Mouse (Mus musculus) spleen, postnatal 14 days (tissue): ENCODE measurements at regions not wholly inside any gene's neighbourhood (a gene's known extent, or its start where the extent isn't known, plus 50 kb on each side); places are given as distances from the start of the nearest gene placed in this dataset.

ENCODE experiments used
- DNase-seq, 2 experiments: peaks; one replicate each; pipeline ENCODE4 v3.0.0; 2021 to 2022; ENCODE audit warnings: low spot score in 2 of 2

DNA sequence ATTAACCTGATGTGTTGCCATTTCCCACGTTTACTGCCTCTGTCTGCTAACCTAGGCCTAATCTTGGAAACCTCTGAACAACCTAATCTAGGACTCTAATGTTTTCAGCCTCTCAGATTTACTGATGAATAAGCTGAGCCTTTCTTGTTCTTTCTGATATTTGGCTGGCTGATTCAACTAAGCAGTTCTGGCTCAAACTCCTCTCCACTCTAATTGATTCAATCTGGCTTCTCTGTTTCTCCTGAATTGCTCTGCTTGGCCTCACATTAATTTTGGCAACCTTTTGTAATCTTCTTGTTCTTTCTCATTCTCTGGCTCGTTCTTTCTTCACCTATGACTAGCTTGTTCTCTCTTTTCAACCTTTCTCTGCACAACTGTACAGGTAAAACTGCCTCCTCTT, 1561.2 kb upstream of the Zeb2 start:
- no peak for DNase-seq

DNA sequence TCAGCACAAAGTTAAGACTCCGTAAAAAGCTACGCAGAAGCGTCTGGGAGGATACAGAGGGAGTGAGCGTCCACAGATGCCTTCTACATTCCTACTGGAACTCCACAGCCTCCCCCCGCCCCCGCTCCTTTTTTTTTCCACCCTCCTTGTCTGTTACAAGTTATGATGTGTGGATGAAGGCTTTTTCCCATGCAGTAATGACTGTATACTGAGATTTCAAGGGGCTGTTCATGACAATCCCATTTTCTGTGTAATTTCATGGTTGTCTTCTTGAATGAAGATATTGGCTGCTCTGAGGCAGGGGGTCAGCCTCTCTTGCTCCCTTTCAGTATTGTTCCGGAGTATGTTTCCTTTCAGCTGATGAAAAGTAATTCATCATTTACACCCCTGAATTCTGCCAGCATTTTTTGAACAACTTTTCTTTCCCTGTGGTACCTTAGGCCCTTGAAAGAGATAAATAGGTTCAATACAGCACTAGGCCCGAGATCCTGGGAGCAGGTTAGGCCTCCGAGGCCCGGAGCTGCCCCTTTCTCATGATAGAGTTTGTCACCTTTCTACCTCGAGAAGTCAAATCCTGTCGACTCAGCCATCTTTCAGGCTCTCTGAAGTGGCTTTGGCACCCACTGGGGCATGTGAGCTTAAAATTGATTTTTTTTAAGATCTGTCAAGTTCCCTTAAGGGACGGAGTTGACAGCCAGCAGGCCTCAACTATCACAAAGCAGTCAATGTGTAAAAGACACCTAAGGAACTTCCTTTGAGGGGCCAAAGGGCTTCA, 1552.5 kb upstream of the Zeb2 start:
- DNase-seq = no peak

DNA sequence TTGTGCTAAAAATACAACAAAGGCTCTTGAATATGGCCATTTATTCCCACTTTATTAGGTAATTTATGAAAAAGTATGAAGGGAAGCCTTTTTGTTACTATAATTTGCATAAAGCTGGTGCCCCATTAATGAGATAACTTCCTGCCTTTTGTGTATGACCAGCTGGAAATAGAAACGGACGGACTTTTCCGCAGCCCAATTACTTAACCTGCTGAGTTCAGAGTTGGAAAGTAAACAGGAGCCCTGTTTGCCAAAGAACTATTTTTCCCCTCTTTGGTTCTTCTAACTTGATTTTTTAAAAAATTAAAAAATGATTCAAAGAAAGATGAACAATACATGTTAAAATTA, 1549.8 kb upstream of the Zeb2 start:
- DNase-seq = no peak

DNA sequence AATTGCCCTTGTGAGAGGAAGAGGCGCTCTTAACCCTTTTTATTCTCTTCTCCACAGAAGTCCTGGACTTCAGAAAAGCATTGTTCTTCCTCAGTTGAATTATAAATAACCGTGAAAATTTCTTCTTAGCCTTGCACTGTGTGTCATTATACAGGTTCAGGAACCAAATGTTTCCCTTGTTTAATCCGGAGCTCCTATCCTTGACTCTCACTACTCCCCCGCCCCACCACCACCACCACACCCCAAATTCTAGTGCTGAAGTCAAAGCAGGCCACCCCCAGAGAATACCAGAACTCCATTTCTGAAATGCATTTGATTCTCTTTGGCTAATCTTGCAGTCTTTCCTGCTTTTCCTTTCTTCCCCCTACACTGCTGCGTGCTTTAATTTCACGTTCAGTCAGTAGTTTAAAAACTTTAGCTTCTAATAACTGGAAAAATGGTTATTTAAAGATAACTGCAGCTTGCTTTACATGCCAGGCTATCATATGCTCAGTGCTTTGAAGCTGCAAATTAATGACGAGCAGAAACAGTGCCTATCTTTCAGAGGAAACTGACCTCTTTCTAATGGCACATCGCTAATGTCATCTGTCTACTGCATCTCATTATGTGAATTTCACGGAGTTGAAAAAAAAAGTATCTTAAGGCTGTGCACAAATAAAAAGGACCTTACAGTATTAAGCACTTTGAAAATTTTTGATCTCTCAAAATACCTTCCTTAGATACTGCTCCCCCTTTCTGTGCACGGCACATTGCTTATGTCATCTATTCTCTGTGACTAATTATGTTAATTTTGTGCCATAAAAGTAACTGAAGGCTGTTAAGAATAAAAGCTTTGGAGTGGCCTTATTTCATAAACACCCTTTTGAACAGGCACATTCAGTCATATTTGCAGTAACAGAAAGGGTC, 1549.1 kb upstream of the Zeb2 start:
- DNase-seq = no peak

DNA sequence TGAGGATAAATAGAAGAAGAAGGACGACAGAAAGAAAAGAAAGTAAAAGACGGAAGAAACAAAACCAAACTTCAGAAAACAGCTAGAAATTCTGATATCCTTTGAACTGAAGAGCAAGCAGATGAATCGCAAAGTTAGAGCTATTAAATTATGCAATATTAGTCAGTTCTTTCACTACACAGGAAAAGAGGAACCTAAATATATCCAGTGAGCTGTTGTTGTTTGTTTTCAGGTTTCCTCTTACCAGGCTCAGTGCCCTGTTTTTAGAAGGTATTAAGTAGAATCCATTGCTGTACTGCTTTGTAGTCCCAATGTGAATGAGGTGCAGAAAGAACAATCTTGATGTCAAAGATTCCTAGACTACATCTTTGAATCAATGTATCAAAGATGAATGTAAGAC, 1544.7 kb upstream of the Zeb2 start:
- no peak for DNase-seq

DNA sequence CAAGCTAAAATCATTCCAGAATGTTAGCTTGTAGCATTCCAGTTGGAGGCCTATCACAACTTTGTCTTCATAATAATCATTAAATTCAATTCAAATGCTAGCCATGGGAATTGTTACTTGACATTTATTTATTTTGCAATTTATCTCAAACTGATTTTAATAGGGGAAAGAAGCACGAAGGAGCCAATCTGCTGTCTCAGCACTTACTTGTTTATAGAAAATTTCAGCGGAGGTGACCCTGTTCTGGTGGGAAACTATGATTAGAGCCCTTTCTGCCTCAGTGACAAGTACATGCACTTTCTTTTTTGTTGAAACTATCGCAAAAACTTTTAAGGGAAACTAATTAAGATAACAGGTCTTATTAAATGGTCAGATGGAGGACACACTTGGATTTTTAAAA, 1543.4 kb upstream of the Zeb2 start:
- no peak for DNase-seq

DNA sequence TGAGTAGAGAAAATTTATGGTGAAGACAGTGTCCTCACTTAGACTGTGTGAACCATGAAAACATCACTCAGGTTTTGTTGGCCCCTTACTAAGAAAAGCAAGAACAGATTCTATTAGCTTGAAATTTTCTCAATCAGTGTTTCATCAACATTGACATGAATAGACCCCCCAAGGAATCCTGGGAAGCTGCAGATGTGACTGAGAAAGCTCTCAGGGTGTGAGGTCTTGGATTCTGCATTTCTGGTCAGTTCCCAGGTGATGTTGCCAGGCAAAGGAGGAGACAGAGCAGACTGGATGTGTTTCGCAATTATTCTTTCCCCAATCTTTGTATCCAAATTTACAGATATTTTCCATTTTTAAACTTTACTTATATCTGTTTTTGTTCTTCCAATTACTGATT, 1538.1 kb upstream of the Zeb2 start:
- DNase-seq = no peak

DNA sequence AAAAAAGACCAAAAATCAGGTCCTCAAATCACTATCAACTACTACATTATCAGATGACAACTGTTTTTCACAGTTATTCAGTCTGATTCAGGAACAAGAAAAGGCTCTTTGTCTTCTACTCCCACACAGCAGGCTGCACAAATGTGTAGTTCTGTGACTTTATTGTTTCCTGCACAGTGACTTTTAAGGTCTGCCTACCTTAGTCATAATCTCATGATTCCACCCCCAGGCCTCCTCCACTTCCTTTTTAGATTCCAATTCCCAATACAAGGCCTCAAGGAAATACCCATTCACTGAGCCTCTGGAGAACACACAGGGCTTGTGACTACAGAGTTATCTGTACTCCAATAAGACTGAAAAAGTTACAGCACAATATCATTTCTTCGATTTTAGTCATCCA, 1535.4 kb upstream of the Zeb2 start:
- DNase-seq = no peak

DNA sequence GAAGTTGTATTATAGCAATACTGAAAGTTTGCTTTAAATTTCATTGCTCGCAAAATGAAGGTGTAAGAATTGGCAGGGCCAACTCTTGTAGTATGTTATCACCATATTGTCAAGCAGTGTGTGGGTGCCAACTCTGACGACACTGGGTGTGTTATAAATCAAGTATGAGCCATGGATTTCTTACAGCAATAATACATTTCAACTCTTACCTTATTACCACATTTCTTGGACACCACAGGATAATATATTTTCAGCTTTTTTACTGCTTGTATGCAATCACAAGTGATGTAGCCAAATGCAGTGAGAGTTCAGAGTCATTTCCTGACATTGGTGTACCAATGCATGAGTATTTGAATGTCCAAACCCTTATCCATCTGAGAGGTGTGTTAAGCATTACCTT, 1529.2 kb upstream of the Zeb2 start:
- DNase-seq = no peak

DNA sequence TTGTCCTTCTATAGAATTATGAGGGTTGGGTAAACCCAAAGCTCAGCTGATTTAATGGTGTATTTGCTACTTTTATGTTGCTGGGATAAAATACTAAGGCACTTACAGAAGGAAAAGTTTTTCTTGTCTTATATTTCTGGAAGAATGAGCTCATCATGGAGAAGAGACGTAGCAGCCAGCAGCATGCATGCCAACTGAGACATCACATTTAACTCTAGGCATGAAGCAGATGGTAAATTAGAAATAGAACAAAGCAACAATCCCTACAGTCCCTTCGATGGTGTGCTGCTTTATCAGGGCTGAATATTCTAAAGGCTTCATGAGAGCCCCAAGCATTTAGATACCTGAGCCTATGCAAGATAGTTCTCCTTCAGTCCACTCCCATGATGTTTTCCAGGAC, 1492.0 kb upstream of the Zeb2 start:
- DNase-seq = no peak

DNA sequence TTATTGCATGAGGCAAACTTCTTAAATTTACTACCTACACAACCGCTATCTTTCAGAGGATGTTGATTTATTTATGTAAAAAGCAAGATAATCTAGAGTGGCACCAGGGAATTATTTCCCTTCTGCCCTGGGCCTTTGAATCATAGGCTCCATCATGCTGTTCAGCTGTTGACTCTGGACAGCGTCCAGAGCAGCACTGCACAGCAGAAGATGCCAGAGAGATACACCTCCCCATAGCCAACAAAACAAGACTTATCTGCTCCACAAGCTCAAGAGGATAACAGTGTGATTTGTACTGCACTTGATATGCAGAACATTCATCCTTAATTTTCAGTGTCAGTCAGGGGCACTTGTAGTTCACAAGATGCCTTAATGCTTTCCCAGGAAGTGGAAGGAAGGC, 1464.6 kb upstream of the Zeb2 start:
- no peak for DNase-seq

DNA sequence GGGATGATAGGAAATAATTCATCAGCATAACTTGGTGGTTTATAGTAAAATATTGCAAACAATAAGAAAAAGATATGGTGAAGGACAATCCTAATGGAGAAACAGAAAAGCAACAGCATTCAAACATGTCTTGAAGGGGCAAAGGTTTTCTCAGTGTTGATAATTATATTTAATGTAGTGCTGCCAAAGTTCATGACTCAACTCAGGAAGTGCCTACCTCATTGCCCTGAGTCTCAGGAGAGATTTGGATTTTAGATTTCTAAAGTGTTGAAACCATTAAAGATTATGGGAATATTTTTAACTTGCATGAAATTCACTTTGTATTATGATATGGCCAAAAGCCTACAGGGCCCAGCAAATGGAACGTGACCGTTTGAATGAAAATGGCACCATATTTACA, 1453.2 kb upstream of the Zeb2 start:
- DNase-seq = no peak

DNA sequence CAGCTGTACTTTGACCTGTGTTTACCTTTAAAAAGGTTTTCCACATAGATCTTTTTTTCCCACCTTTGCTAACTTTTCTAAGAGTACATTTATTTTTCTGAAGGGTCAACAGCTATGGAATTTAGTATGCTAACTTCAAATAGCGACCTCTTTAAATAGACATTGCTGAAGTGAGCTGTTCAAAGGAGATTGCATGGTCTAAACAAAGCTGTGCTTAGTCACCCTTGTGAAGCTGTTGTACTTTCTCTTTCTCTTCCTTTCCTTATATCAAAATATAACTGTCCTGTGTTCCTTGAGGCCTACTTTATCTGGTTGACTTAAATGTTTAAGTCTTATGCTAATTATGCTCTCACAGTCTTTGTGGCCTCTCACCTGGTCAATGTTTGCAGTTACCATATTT, 1416.2 kb upstream of the Zeb2 start:
- DNase-seq = no peak

DNA sequence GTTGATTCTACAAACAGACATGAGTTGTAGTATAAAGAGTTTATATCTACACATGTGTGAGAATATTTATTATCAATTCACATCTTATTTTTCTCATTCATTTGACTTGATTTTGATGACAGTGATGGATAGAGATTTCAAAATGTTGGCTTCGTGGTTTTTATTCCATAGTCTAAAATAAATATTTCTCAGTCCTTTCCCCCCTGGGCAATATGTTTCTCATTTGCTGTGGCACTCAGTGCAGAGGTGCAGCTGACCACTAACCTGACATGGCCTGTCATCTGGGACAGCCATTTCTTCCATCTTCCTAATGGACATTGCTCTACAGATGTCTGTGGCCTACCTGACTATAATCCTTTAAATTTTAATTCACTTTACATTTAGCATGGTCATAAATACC, 1413.5 kb upstream of the Zeb2 start:
- no peak for DNase-seq

DNA sequence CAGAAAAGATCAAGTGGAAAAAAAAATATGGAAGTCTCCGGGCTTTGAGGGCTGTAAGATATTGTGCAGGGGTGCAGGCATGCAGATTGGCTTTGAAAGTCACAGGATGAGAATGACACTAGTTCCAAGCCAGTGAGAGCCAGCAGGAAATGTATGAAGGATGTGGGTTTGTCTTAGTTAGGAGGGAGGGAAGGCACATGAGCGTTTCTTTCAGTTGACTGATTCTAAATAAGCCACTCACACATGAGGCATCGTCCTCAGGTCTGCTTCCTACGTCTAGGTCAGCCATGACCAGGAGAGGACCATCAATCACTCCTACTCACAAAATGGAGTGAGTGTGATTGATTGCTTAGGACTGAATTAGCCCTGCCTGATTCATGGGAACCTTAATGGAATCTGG, 1408.0 kb upstream of the Zeb2 start:
- DNase-seq = no peak

DNA sequence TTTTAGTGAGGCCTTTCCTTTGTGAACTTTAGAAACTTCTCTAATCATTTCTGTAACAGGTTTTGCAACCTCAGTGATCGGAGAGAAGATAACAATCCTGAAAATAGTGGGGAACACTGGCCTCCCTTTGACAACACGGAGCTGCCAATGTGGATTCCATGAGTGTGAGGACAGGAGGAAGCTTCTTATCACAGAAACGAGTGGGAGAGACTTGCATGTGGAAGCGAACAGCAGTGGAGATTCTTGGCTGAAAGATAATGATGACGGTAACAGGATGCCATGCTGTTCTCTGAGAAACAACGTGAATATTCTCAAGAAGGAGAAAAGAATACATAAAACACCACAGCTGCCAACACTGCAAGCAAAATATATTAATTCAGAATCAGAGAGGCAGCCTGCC, 1407.4 kb upstream of the Zeb2 start:
- DNase-seq = no peak

DNA sequence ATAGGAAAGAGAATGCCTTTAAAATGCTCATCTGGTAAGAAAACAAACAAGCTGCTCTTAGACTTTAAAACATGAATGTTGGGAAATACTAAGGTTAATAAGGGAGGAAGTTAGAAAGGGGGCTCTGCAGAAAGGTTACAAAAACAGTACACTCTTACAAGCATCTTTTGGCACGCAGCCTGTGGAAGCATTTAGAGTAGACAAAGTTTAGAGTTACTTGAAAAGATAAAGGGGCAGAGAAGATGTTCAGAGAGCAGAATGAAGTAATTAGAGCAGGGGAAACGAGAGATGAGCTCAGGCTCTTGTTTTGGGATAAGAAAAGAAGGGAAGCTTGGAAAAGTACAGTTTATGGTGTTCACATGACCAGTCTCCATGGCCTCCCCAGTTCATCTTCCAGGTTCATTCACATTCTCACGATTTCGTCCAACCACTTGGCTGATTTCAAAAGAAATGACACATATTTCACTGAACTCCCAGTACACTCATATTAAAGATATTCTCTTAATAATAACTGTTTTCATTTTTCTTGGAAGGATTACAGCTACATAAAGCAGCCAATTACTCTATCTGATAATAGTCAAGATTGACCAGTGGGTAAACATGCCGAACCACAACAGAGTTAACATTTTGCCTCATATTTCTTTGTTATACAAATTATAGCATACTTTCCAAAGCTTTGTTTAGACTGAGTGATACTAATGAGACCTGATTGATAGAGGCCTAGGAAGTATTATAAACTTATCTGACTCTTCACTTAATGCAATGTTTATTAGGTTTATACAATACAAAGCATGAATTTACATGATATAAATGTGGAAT, 1404.2 kb upstream of the Zeb2 start:
- DNase-seq = no peak

DNA sequence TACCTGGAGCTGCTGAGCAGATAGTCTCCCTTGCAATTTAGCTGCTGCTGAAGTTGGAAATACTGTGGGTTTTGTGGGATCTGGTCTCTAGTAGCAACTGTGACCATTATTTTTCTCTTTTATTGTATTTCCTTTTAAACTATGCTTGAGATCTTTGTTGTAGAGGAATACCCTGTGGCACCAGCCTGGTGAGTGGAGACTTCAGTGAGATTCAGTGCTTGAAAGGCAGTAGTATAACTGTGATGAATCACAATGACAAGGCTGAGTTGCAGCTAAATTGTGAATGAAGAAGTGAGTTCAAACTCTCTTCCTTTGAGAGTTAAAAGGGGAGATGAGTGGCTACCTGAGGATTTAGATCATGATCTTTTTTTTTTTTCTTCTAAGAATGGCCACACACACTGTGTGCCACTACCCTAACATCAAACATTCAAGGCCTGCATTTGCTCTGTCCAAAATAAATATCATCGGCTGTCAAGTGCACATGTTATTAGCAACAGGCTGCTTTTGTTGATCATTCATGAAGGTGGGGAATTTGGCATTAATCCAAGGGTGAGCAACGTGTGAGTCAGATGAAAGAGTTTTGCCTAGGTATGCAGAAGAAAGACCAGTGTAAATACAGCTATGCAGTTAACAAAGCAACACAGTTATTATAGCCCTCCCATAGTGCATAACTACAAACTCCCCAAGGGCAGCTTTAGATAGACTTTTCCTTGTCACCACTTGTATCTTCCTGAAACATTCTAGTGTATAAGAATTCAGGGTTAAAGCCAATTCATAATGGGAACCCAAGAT, 1395.2 kb upstream of the Zeb2 start:
- no peak for DNase-seq

DNA sequence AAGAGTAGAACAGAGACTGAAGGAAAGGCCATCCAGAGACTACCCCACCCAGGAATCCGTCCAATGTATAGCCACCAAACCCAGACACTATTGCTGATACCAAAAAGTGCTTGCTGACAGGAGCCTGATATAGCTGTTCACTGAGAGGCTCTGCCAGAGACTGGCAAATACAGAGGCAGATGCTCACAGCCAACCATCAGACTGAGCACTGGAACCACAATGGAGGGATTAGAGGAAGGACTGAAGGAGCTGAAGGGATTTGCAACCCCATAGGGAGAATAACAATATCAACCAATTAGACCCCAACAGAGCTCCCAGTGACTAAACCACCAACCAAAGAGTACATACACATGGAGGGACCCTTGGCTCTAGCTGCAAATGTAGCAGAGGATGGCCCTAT, 1389.8 kb upstream of the Zeb2 start:
- no peak for DNase-seq

DNA sequence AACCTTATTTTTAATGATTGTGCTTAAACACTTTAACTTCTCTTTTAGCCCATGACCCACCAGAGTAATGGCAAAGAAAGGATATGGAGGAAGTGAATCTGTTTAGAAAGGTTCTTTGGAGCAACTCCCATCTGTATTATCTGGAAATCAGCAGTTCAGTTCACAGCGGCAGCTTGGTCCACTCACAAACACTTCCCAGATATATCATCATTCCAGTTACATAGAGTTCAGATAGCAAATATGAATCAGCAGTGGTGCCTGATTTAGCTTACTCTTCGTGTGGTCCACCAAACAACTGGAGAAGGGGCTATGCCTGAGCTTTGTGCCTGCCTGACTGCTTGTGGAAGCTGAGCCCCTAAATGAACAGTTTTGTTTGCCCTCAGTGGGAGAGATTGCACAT, 1385.9 kb upstream of the Zeb2 start:
- no peak for DNase-seq

DNA sequence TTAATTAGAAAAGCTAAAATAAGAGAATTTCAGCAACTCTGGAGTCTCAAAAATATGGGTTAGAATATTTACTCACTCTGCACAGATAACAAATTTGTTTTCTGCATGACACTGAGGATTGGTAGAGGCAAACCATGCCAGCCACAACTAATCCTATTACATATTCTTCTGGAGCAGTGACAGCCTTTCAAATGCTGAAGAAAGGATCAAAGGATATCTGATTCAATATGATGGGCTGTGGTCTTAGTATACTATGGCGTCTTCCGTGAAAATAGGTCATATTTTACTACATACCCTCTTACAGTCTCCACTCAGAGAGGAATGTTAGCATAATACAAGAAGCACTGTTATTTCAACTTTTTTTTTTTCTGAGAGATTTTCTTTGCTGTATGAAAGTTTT, 1375.1 kb upstream of the Zeb2 start:
- no peak for DNase-seq

DNA sequence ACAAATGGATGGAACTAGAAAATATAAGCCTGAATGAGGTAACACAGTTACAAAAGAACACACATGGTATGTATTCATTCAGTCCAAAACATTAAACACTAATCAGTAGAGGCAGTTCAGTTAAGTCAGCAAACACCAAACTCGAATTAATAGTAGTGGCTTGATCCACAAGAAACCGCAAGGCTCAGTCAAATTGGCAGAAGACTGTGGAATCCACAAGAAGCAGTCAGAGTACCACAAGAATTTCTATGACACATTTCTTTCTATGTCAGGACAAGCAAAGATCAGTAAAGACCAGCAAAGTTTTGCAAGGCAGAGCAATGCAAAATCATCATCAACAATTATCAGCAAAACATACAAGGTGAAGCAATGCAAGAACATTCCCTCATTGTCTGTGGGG, 1373.9 kb upstream of the Zeb2 start:
- DNase-seq = no peak
